Mouse (Mus musculus): ENCODE measurements around the gene Nphs2.

DNA sequence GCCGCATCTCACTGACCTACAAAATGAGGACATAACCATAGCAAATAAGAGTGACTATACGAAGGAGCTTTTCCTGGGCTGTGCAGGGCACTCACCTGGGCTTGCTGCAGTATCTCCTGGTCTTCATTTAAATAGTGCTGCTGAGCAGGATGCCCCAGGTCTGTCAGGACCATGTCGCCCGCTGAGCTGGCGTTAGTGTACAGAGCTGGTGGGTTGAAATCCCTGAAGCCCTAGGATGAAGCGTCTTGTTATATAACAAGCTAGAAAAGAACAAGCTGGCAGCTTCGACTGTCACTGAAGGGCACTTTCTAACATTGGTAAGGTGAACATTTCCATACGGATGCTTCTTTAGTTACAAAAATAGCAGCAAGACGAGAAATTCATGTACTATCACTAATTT, 40.1 kb upstream of the Nphs2 start:
- TF ChIP-seq EP300 (IDR thresholded peaks at IDR 0.05) (no peak), CTCF (IDR thresholded peaks at IDR 0.05) (no peak)

Data from lung, postnatal 0 days (tissue).